Mouse (Mus musculus) ES-Bruce4 (cell line): Measurements from ENCODE around the gene Jmjd1c.

Experiments
- CTCF ChIP-seq: IDR thresholded peaks from one replicate; pipeline ENCODE4 v1.8.1; 2011; ENCODE audit warnings: low read depth, low read length
- POLR2A ChIP-seq: IDR thresholded peaks from one replicate; pipeline ENCODE4 v1.8.1; 2011; ENCODE audit warnings: low read length; ENCODE audit not compliant: insufficient read depth

DNA sequence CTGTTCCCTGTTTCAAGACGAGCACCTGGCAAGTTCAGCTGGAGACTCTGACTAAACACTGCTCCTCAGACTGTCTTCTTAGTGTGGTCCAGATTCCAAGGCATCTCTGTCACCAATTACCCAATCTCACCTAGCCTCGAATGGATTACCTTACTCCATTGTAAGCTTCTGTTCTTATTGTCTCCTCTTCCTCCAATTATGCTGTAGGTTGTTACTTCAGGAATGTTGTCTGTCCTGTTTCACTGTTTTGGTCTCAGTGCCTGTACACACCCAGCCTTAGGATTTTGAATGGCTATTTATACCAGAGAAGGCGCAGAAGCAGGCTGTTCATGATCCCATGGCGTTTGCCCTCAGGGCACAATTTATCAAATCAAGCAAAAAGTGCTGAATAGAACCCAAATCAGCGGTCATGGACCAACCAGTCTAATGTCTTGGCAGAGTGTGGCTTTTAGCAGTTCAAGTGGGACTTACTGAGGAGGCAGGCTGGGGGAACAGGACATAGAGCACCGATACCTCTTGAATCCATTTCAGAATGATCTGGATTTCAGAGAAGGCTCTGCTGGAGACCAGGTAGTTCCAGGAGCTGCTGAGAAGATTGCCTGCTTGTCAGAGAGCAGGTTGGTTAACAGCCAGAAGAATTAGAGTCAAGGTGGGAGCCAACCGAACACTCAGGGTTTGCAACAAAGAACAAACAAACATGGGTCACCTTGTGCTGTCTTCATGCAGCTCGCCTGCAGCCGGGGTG, 11.3 kb downstream of the Jmjd1c start:
- TF ChIP-seq POLR2A (no peak), CTCF (no peak)
